10 mouse cellular contexts compared by ENCODE assay signal in genomic region chr12:111067816-111068215, GRCm38 (mm10).
"Had no signal": no experiment of that assay in that cellular context is flagged by ENCODE, and none has a peak within 500 bp of the region (broad histone marks: within the 10 kb centered on the region; RNA-seq: fewer than 3 reads in every experiment).

No protein-coding gene starts in this region.

- DNase-seq: kidney, postnatal 14 days; kidney, postnatal 4 days; left cerebral cortex, postnatal 4 days; liver, postnatal 0 days; lung, postnatal 10 days; lung, postnatal 36 days; retina, postnatal 1 day; right cerebral cortex, postnatal 25 days; spleen, adult 18-20 months; thymus, postnatal 25 days had no signal
